Comparison of ENCODE assay signal across 8 mouse cellular contexts in genomic region chr1:151344283-151345108, GRCm38 (mm10). TPM values are rescaled to one million over a fixed set of nuclear protein-coding genes. Genes with fewer than 3 reads are reported as not detected.
DNase-seq lines count a peak whose midpoint lies in the region; ATAC-seq lines count a peak whose summit lies in the region.

Ivns1abp (plus strand) TSS chr1:151344477.

- peak within 1 kb of the TSS; percentile 98 for H3K9ac ChIP-seq in hindbrain, embryonic 14.5 days

- peak; percentile 96 for ATAC-seq in hindbrain, embryonic 14.5 days (ENCODE audit: low FRiP score)

- H3K4me1 ChIP-seq in hindbrain, embryonic 14.5 days (replicated peaks; ENCODE audit: control insufficient read depth, insufficient read depth, low read length) = peaks cover 31% of the 10 kb centered on the region

- peak within 1 kb of the TSS; percentile 61 for H3K4me2 ChIP-seq in hindbrain, embryonic 14.5 days (replicated peaks)

- H3K27ac ChIP-seq in hindbrain, embryonic 14.5 days = peak within 1 kb of the TSS; percentile 98

- H3K36me3 ChIP-seq in hindbrain, embryonic 14.5 days (replicated peaks; ENCODE audit: control insufficient read depth, insufficient read depth) = peaks cover 2% of the 10 kb centered on the region

- whole genome bisulfite sequencing in hindbrain, embryonic 14.5 days = under 1% methylated on average over 94 of the region's 104 CpGs

- no peaks in the 10 kb centered on the region for H3K27me3 ChIP-seq in hindbrain, embryonic 14.5 days (ENCODE audit: control insufficient read depth, insufficient read depth, low read length)

- DNase-seq in R1 (ENCODE audit: low read depth, low spot score) = peak; percentile 97
- DNase-seq in cerebellum, postnatal 25 days = peak; percentile 98 to 99
- peak; percentile 92 to 97 for DNase-seq in frontal cortex, postnatal 25 days (ENCODE audit: low spot score in 2 of 2)
- DNase-seq in hindbrain, embryonic 14.5 days (ENCODE audit: low spot score) = peak; percentile 94
- peak; percentile 94 to 96 for DNase-seq in layer of hippocampus, postnatal 36 days
- peak; percentile 99 for DNase-seq in lung, postnatal 36 days
- peak; percentile 99 for DNase-seq in retina, postnatal 1 day
- DNase-seq in urinary bladder, adult 18-20 months (ENCODE audit: low spot score in 2 of 2) = peak; percentile 95

- no peaks in the 10 kb centered on the region for H3K9me3 ChIP-seq in hindbrain, embryonic 14.5 days (ENCODE audit: control insufficient read depth, low read length)

- H3K4me3 ChIP-seq in hindbrain, embryonic 14.5 days (replicated peaks; ENCODE audit: low read length) = peak within 1 kb of the TSS; percentile 96

RNA-seq across cellular contexts. Expression of gene Ivns1abp, which starts in this region (rescaled TPM):
- polyA plus RNA-seq in hindbrain, embryonic 14.5 days (2014; fragmentation: Nextera tagmentation; extraction: Ambion mirVana) = 229 and 263 TPM in 2 replicates
- total RNA-seq in layer of hippocampus, postnatal 36 days (2021) = 10 to 100 TPM; 97.7 to 99.2 TPM

Comparison
In these comparisons a context has a peak if more than half of its experiments do, and no peak if none do; other contexts are left out.
1. Peak in every context shown above with its lines: DNase-seq, ATAC-seq, H3K4me3 ChIP-seq and H3K27ac ChIP-seq.